Mouse (Mus musculus) R1 (cell line): ENCODE measurements around the gene Kalrn.

Experiments used
- DNase-seq: peaks from one replicate; pipeline ENCODE4 v3.0.0-alpha.2; 2018; ENCODE audit warnings: low read depth, low spot score

The Kalrn gene

DNA sequence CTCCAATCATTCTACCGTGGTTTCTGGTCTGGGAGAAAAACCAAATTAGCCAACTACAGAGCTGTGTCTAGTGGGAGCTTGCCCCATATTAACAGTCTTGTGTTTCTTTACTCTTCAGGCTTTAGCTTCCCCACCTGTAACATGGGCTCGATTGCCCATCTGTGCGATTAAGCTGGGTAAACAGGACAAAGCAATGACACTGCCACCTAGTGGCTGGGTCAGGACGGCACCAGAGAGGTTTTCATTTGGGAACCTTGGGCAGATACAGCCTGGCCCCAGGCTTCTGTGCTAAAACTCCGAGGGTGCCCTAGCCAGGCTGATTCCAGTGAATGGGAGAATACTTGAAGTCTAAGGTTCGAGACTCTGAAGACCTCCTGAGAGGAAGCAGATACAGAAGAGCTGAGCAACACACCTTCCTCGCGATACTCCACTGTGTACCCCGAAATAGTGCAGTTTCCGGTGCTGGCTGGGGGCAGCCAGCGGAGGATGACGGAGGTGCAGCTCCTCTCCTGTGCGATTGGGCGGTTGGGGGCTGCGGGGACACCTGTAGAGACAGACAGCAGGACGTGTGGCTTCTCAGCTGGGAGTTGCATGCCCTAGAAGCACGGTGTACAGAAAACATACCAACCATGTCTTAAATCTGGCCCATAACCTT lies 584.8 kb downstream of the Kalrn start:
- DNase-seq = peak; percentile 72

DNA sequence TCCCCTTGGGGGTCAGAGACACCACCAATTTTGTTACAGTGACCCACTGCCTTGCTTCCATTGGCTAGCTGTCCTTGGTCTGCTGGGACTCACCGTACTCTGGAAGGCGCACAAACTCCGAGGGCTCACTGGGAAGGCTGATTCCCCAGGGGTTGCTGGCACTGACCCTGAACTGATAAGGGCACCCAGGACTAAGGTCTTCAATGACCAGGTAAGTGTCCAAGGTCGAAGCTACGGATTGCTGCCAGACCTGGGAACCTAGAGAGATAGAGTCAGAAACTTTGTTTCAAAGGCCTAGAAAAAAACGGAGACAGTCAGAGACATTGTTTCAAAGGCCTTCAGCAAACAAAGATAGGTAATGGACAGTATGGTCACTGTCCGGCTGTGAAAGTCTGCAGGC lies 586.3 kb downstream of the Kalrn start:
- no peak for DNase-seq

DNA sequence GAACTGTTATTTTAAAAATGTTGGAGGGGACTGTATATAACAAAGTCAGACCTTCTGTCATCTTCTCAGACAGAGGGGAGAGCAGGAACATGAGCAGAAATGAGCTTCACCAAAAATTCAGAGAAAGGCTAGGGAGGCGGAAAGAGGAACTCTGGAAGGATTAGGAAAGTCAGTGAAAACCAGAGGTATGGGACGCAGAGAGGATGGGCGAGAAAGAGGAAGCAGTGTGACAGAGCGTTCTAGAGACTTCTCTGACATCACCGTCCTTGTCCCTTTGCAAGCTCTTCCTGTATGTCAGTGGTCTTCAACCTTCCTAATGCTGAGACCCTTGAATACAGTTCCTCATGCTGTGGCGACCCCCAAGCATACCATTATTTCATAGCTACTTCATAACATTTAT lies 588.0 kb downstream of the Kalrn start:
- no peak for DNase-seq

DNA sequence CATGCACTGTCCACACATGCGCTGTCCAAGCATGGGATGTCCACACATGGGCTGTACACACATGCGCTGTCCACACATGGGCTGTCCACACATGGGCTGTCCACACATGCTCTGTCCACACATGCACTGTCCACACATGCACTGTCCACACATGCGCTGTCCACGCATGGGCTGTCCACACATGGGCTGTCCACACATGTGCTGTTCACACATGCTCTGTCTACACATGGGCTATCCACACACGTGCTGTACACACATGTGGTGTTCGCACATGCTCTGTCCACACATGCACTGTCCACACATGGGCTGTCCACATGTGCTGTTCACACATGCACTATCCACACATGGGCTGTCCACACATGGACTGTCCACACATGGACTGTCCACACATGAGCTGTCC lies 589.6 kb downstream of the Kalrn start:
- no peak for DNase-seq

DNA sequence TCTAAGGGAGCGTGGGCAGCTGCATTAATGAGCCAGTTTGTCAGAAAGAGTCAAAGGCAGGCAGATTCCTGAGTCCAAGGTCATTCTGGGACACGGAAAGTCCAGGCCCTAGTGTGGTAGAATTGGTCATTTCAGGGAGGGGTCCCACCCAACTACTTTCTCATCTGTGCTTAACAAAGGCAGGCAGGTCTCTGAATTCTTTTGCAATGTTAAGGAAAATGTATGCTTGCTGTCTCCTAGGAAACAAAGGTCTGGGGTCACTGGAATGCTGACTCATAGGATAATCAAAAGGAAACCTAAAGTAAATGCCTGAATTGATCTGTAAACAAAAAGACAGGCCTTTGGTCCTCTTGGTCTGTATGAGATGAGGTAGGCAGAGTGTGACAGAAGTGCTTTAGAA lies 593.5 kb downstream of the Kalrn start:
- peak; percentile 95 for DNase-seq

DNA sequence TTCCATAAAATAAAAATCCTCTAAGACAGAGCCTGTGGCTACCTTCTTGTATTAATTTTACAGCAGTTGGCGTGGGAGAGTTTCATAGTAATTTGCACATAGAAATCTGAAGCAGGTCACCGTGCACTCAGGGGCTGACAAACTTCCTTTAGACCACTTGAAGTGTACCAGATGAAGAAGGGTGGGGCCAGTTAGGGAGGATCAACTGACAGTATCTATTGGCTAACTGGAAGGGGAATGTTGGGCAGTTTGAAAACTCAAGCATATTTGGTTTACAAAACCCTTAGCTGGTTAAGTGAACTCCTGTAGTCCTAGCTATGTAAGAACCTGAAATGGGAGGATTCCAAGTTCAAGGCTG lies 606.1 kb downstream of the Kalrn start:
- DNase-seq = peak; percentile 58

DNA sequence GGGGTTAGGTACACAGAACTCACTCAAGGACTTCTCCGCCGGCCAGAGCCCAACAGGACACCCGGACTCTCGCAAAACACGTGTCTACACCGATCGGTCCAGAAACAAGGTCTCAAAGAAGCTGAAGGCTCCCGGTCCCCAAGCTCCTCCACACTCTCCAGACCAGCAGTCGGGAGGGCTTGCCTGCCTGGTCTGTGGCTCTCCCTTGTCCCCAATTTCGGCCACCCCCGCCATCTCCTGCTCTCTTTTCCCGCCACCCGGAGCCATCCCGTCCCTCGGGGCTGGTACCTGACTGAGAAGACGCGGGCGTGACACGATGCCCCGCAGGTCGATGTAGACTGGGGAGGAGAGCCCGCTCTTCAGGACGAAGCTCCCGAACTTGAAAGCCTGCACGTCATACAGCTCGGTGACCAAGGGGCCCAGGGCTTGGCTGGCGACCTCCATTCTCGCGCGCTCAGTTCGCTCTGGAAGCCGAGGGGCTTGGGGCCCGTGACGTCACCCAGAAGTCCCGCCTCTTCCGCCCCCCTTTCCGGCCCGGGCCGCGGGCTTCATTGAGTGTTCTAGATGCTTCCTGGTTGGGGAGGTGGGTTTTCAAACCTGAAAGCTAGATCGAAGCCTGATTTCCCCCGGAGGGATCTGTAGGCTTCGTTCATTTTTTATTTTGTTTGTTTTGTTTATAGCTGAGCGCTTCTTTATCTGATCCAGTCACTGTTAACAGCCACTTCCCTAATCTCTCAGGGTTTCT lies 606.6 kb downstream of the Kalrn start, which contains the start of gene Umps:
TSS of gene Umps (minus strand) at position 501 of the 745 bp plus-strand sequence.
- DNase-seq = peak; percentile 89

DNA sequence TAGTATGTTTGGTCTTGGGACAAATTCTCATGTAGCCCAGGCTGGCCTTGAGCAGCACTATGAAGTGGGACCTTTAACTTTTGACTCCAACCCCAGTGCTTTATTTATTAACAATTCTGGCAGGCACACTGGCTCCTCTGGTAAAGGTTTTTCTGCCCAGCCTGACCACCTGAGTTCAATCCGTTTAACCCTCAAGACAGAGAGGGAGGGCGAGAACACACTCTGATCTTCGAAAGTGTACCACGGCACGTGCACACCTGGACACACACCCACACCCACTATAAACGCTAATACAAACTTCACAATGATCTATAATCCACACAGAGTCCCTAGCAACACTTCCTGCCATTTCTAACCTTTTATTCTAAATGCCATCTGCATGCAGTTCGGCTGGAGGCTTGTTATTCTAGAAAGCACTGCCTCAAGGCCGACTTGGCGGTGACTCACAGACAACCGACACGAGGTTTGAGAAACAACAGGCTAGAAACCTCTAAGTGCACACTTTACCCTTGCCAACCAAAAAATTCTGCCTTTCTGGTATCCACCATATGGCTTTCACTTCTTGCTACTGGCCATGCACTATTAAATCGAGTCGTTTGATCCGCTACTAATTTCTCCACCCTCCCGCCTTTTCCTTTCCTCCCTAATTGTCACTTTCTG lies 607.3 kb downstream of the Kalrn start:
- peak; percentile 34 for DNase-seq

DNA sequence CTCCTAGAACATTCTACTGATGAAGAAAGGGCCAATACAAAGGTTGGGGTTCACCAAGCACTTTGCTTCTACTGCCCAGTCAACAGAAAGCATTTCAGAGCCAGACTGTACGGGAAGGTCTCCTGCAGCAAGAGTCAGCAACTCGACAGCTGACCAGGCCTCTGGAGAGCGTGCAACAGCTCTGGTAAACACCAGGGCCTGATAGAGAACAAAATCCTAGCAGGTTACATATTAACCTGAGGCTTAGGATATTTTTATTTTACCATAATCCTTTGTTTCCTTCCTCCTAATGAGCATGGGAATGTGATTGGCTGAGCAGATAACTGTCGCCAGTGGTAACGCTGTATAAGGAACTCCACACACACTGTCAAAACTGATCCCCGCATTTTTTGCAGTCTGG lies 609.8 kb downstream of the Kalrn start:
- DNase-seq = no peak

DNA sequence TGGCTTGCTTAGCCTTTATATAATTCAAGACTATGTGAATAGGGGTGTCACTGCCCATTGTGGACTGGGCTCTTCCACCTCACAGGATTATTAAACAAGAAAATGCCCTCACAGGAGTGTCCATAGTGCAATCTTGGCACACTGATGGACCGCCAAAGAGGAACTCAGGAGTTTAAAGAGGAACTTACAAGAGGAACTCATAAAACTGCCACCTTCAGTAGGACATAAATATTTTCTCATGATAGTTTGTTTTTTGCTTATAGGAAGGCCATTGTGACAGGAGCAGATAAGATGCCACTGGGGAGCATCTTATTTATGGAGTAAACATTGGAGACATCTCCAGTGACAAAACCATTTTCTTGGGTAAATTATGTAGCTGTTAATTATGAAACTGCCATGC lies 618.5 kb downstream of the Kalrn start:
- DNase-seq = no peak

DNA sequence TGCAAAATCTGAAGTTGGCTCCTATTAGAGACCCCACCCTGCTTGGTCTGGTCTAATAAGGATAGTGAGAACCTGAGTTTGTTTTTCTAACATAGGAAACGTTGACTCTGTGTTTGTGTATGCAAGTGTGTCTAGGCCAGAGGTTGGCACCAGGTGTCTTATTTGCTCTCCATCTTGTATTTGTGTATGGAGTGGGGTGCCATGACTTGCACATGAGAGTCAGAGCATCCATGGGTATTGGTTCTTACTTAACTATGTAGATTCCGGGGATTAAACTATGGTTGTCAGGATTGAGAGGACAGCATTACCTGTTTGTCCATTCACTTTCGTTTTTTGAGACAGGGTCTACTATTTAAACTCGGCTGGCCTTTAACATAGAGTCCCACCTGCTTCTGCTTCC lies 620.3 kb downstream of the Kalrn start:
- DNase-seq = no peak

DNA sequence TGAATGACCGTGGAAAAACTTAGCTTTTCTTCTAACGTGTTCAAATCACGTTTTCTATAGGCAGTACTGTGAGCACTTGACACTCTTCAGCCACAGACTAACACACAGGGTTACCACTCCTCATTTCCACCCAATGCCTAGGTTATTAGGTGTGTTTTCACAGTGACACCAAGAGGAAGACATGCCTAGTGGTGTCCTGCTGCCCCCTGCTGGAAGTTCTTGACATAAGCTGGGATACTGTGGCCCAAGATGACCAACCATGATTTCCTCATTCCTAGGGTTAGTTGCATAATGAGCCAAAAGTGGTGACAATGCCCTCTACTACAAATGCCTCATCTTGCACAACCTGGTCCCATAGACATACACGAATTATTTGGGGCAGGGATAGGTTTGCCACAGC lies 622.5 kb downstream of the Kalrn start:
- DNase-seq = peak; percentile 86

DNA sequence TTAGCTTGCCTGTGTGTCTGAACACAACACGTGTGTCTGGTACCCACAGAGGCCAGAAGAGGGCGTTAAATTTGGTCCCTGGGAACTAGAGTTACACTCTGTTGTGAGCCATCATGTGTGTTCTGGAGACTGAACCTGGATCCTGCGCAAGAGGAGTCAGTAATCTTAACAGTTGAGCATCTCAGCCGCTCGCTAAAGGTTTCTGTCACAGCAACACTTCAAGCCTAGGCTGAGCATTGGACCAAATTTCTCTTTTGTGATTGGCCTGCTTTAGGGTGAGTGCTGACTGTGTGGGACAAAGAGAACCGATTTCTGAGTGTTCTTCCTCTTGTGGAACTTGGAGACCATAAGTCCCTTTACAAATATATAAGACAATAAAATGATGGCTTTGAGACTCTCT lies 622.9 kb downstream of the Kalrn start:
- DNase-seq = peak; percentile 46

DNA sequence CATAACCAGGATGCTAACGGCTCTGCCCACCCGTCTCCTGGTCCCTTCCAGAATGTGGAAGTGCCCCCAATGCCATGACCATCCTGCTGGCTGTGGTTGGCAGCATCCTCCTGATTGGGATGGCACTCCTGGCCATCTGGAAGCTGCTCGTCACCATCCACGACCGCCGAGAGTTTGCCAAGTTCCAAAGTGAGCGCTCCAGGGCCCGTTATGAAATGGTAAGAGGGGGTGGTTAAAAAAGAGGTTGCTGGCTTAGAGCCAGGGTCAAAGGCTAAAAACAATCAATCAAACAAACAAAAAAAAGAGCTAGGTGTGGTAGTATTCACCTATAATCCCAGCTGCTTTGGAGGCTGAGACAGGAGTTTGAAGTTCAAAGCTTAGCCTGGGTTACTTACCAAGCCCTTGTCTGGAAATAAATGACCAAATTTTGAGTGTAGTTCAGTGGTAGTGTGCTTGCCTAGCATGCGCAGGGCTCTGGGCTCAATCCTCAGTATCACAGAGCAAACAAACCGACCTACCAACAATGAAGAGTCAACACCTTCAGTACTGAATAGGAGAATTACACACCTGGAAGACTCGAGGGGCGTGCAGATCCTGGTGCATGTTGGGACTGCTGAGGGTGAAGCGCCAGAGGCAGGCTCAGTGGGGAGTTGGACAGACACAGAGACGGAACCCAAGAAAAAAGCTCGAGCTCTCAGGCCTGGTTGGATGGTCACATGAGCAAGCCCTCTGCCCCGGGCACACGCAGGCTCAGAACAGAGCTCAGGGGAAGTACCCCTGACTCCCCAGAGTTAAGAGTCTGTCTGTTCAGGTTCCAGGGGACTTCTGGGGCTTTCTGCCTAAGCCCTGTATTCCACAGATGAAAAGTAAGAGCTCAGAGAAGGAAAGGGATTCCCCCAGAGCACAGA lies 625.4 kb downstream of the Kalrn start:
- no peak for DNase-seq

DNA sequence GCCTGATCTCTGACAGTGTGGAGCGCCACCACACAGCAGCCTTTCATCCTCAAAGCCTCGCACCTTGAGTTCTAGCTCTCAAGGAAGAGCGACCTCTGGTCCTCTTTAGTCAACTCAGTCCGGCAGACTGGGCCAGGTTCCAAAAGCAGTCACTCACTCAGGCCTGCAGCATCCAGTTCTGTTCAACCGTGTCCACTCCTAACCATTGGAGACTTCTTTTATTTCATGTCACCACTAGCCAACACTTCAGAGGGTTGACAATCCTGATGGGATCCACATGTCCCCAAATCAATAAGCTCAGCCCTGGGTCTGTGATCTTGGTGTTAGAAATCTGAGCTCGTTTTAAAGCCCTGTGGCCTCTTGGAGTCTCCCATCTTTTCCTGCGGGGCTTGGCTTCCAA lies 627.3 kb downstream of the Kalrn start:
- no peak for DNase-seq

DNA sequence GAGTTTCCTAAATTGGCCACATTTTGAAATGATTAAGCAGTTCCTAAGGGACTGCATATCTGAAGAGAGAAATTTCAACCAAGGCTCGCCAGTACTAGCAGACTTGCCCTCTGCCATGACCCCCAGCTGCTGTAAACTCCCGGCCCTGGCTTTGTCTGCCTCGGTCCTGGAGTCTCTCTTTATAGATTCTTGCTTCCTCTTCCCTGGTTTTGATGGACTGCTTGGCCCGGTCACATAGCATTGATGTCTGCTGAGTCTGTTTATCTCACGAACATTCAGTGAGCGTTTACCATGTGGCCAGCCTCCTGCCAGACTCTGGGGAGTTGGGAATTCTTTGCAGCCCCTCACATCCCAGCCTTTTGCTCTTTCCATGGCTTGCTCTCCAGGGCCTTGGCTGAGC lies 628.6 kb downstream of the Kalrn start:
- no peak for DNase-seq

DNA sequence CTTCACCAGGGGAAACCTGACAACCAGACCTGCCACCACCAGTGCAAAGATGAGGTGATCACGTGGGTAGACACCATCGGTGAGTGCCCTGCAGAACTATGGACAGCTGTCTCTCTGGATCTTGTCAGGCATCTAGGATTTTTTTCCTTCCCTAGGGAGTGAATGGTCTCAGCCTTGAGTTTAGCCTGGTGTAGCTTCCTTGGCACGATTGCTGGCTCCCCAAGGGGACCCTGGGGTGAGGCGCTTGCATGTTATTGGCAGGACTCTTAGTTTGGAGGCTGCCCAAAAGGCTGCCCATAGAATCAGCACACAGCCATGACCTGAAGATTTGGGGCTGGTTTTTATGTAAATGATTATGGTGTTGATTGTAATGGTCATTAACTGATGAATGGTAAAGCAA lies 629.2 kb downstream of the Kalrn start:
- no peak for DNase-seq

DNA sequence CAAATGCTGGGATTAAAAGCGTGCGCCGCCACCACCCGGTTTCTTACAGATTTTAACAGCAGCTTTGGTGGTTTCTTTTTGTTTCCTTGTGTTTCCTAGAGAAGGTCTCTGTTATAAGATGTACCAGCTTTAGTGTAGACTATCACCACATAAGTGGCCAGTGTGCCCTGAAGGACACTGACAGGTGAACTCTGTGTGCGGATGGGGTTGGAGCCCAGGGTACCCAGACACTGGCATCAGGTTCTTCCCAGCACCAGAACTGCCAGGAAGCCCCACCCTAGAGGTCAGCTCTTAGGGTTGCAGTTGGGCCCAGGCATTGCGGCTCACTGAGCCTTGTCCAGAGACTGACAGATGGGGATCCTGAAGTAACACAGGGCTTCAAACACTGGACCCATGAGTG lies 629.9 kb downstream of the Kalrn start:
- DNase-seq = no peak

DNA sequence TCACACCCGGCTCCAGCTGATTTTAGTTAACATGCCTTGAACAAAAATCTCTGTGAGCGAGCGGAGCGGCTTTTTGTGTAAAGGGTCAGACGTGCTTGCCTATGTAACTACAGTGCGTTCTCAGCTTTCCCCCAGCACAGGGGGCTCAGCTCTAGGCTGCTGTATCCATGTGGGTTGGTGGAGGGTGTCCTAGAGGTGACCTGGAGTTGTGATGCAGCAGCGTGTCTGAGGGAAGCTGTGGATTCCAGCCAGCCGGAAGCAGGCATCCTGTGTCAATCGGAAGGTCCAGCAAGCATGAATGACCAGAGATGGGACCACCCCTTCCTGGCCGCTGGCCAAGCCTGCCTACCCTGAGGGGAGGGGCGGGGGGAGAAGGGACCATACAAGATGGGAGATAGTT lies 631.0 kb downstream of the Kalrn start:
- no peak for DNase-seq

DNA sequence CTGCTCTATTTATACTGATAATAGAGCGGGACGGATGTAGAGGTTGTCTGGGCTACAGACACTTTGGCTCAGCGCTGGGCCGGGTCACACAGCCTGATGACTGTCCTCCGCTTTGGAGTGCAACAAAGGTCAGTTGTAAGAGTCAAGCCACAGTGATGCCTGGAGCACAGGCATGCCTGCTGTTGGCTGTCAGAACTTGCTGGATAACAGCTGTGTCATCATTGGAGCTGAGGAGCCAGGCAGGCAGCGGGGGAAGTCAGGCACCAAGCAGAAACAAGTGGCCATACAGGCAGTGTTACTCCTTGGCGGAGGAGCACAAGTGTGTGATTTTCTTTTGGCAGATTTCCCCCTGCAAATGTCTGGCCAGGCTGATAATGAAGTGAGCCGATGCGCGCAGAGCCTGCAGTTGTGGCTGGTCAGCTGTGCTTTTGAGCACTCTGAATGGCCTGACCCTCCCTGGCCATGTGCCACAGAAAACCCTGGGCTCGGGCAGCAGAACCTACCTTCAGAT lies 632.0 kb downstream of the Kalrn start:
- DNase-seq = no peak

DNA sequence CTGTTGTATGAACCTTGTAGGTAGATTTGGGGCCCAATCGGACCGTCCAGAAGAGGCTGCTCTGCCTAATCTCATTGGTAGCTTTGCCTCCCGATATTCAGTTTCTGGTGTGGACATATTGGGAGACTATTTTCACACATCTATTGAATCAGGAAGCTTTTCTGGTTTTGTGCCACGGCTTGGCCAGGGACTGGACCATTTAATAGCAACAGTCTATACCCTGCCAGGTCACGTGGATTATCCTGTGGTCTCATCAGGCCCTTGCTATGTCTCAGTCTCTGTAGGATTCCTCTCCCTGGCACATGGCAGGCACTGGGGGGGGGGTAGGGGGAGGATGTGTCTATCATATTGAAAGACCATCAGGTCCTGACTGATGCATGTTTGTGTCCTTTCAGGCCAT lies 633.2 kb downstream of the Kalrn start:
- no peak for DNase-seq

DNA sequence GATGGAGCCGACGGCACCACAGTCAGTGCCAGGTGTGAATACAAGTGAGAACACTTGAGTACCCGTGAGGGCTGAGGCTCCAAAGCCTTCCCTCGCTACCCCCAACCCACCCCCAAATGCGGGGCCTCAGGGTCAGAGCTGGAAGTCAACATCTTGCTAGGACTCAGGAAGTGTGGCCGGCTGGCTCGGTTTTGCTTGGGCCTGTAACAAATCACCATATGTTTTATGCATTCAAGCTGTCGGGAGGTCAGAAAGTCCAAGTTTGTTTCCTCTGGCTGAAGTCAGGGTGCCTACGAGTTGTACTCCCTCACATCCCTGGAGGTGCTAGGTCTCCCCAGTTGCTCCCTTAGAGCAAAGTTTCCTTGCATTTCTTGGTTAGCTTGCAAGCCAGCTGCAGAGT lies 633.7 kb downstream of the Kalrn start:
- no peak for DNase-seq
